ENCODE assay signal across 15 mouse cellular contexts in genomic region chr11:51940511-51940955, GRCm38 (mm10). TPM values are rescaled to one million over a fixed set of nuclear protein-coding genes. Genes with fewer than 3 reads are reported as not detected.
DNase-seq lines count a peak whose midpoint lies in the region; ATAC-seq and TF ChIP-seq lines count a peak whose summit lies in the region.
"Had no signal": no experiment of that assay in that cellular context is flagged by ENCODE, and none has a peak within 500 bp of the region (broad histone marks: within the 10 kb centered on the region; RNA-seq: fewer than 3 reads in every experiment).

No protein-coding gene starts in this region.

- no peak for TF ChIP-seq CTCF in heart, adult 2 months (IDR thresholded peaks at IDR 0.05)

- DNase-seq in heart, adult 2 months = peak; percentile 55 to 66
- DNase-seq in urinary bladder, postnatal 25 days (ENCODE audit: low spot score) = peak; percentile 37
- no peak for DNase-seq in urinary bladder, postnatal 10 days (ENCODE audit: low spot score)
- DNase-seq in heart, postnatal 4 days = peak; percentile 24
- DNase-seq in urinary bladder, postnatal 36 days (ENCODE audit: low spot score in 2 of 2) = peak; percentile 30 to 68
- DNase-seq in frontal cortex, adult 2 months (ENCODE audit: extremely low spot score in 1 of 2, low spot score in 1 of 2) = no peak
- DNase-seq: forebrain, postnatal 0 days; thymus, adult 2 months had no signal

- no peaks in the 10 kb centered on the region for H3K79me2 ChIP-seq in heart, adult 2 months (replicated peaks; ENCODE audit: control insufficient read depth, insufficient read depth, low read length)

- no peaks in the 10 kb centered on the region for H3K36me3 ChIP-seq in heart, adult 2 months (ENCODE audit: control insufficient read depth, insufficient read depth, low read length)
- H3K36me3 ChIP-seq in heart, embryonic 11.5 days (ENCODE audit: control insufficient read depth, insufficient read depth, low read length) = no peaks in the 10 kb centered on the region
- H3K36me3 ChIP-seq: hindbrain, embryonic 12.5 days; limb, embryonic 13.5 days; neural tube, embryonic 13.5 days had no signal

- peaks cover 10% of the 10 kb centered on the region for H3K4me1 ChIP-seq in heart, adult 2 months (ENCODE audit: control insufficient read depth, insufficient read depth, low read length)
- H3K4me1 ChIP-seq in heart, embryonic 11.5 days (ENCODE audit: control insufficient read depth, insufficient read depth, low read length) = peaks cover 9% of the 10 kb centered on the region

- H3K27me3 ChIP-seq in heart, adult 2 months (ENCODE audit: control insufficient read depth, insufficient read depth, low read length) = no peaks in the 10 kb centered on the region
- 0 out of 2 replicates have a peak, but pooled peaks cover 3% of the 10 kb centered on the region for H3K27me3 ChIP-seq in heart, embryonic 11.5 days (ENCODE audit: control insufficient read depth, insufficient read depth, low read length)
- H3K27me3 ChIP-seq: hindbrain, embryonic 12.5 days; limb, embryonic 13.5 days; neural tube, embryonic 13.5 days had no signal

- TF ChIP-seq EP300 in heart, adult 2 months (IDR thresholded peaks at IDR 0.05; ENCODE audit: insufficient read depth, low read depth, low read length) = 0 out of 2 replicates have a peak, but pooled peaks have one; percentile 28

- TF ChIP-seq POLR2A in heart, adult 2 months (IDR thresholded peaks at IDR 0.05; ENCODE audit: insufficient read depth, low read depth, low read length) = no peak

- no peak overlapping the region for H3K9ac ChIP-seq in heart, adult 2 months (ENCODE audit: low read depth, low read length)
- no peak overlapping the region for H3K9ac ChIP-seq in heart, embryonic 11.5 days (ENCODE audit: low read depth, low read length)
- H3K9ac ChIP-seq: forebrain, postnatal 0 days; hindbrain, embryonic 12.5 days; limb, embryonic 13.5 days; neural tube, embryonic 13.5 days had no signal

- ATAC-seq in heart, embryonic 11.5 days (replicated peaks; ENCODE audit: insufficient number of reproducible peaks, low FRiP score, low TSS enrichment) = no peak
- ATAC-seq in megakaryocyte progenitor cell, adult 5-6 weeks (replicated peaks; ENCODE audit: poor library complexity) = no peak
- ATAC-seq: forebrain, postnatal 0 days had no signal

- no peaks in the 10 kb centered on the region for H3K9me3 ChIP-seq in heart, embryonic 11.5 days (replicated peaks; ENCODE audit: control insufficient read depth, low read length)
- H3K9me3 ChIP-seq: hindbrain, embryonic 12.5 days; limb, embryonic 13.5 days; megakaryocyte, embryonic 14.5 days; neural tube, embryonic 13.5 days had no signal

- H3K4me3 ChIP-seq in heart, adult 2 months = no peak overlapping the region
- no peak overlapping the region for H3K4me3 ChIP-seq in heart, embryonic 11.5 days (ENCODE audit: low read depth, low read length)
- H3K4me3 ChIP-seq: hindbrain, embryonic 12.5 days; layer of hippocampus, adult 2 months; limb, embryonic 13.5 days; megakaryocyte, embryonic 14.5 days; neural tube, embryonic 13.5 days had no signal

- H3K27ac ChIP-seq in heart, adult 2 months = no peak overlapping the region
- no peak overlapping the region for H3K27ac ChIP-seq in heart, embryonic 11.5 days (ENCODE audit: low read depth, low read length)
- H3K27ac ChIP-seq: hindbrain, embryonic 12.5 days; layer of hippocampus, adult 2 months; limb, embryonic 13.5 days; neural tube, embryonic 13.5 days had no signal

- intact Hi-C loops in heart, adult 2 months (cut with DNase I) = no loop called here

- WGBS in heart, adult 2 months = 23% methylated on average over 13 of the region's 13 CpGs
- WGBS in heart, embryonic 11.5 days (ENCODE audit: insufficient replicate concordance) = 45% methylated on average over 13 of the region's 13 CpGs

- no peak overlapping the region for H3K4me2 ChIP-seq in heart, embryonic 11.5 days
- H3K4me2 ChIP-seq: hindbrain, embryonic 12.5 days; limb, embryonic 13.5 days; neural tube, embryonic 13.5 days had no signal

RNA-seq across cellular contexts. Expression of gene Cdkn2aipnl, which starts 26.9 kb away (rescaled TPM):
- 10 to 100 TPM; 10.2 to 10.8 TPM for total RNA-seq in heart, adult 2 months (2021)
- 8.4 and 14.1 TPM in 2 replicates for polyA plus RNA-seq in heart, adult 2 months (2012; rRNA removed)
- polyA plus RNA-seq in heart, embryonic 11.5 days (2014; fragmentation: Nextera tagmentation; extraction: Ambion mirVana) = 78.3 and 82.1 TPM in 2 replicates
- 10 to 100 TPM; 25.4 to 30.7 TPM for total RNA-seq in heart, postnatal 4 days (2021)
- 30.2 and 33.3 TPM in 2 replicates for polyA plus RNA-seq in frontal cortex, adult 2 months (2012; rRNA removed)
- total RNA-seq in megakaryocyte progenitor cell, adult 5-6 weeks (2015) = 93.9 and 114 TPM in 2 replicates
- total RNA-seq in megakaryocyte progenitor cell, adult 5-6 weeks (2017) = 66.9 and 67.3 TPM in 2 replicates

Comparison
In these comparisons a context has a peak if more than half of its experiments do, and no peak if none do; other contexts are left out.
1. DNase-seq: peak in heart, adult 2 months (2 of 2), urinary bladder, postnatal 25 days (single experiment), heart, postnatal 4 days (single experiment) and urinary bladder, postnatal 36 days (2 of 2); none in urinary bladder, postnatal 10 days (single experiment) and frontal cortex, adult 2 months (0 of 2).